Mouse (Mus musculus): ENCODE results near the gene Fdx1l. TPM values are rescaled to one million over a fixed set of nuclear protein-coding genes. Genes with fewer than 3 reads are reported as not detected.

The Fdx1l gene
- total and polyA plus RNA-seq, 3 experiments: 247 to 361 (median 305) TPM

DNA sequence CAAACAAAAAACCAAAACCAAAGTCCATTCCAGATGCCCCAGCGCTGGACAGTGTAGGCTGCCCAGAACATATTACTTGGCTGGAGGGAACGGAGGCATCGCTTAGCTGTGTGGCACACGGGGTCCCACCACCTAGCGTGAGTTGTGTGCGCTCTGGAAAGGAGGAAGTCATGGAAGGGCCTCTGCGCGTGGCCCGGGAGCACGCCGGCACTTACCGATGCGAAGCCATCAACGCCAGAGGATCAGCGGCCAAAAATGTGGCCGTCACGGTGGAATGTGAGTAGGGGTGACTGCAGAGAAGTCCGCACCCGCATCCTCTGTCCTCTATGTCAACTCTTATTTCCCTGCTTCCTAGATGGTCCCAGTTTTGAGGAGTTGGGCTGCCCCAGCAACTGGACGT is 37.3 kb downstream of the Fdx1l start:
- H3K9me3 ChIP-seq (replicated peaks; ENCODE audit: insufficient read depth, low read length): no peaks in the 10 kb centered on the region
- TF ChIP-seq BHLHE40 (IDR thresholded peaks at IDR 0.05; ENCODE audit: borderline replicate concordance, low read depth, low read length): no peak
- no peak for TF ChIP-seq MYC (IDR thresholded peaks at IDR 0.05; ENCODE audit: low read depth, low read length)
- TF ChIP-seq USF1 (IDR thresholded peaks at IDR 0.05; ENCODE audit: low read depth, low read length): no peak
- no peak for TF ChIP-seq ZNF384 (IDR thresholded peaks at IDR 0.05; ENCODE audit: low read depth, low read length)
- TF ChIP-seq SIN3A (IDR thresholded peaks at IDR 0.05; ENCODE audit: low read length): no peak
- no peak for TF ChIP-seq UBTF (IDR thresholded peaks at IDR 0.05; ENCODE audit: borderline replicate concordance, insufficient read depth, low read depth, low read length)
- TF ChIP-seq USF2 (IDR thresholded peaks at IDR 0.05; ENCODE audit: borderline replicate concordance in 1 of 2, insufficient read depth in 1 of 2, low read depth in 1 of 2, low read length in 2 of 2): no peak
- H3K4me1 ChIP-seq (ENCODE audit: control insufficient read depth in 1 of 2, insufficient read depth in 2 of 2, low read length in 2 of 2): peaks cover 13 to 34% of the 10 kb centered on the region in 2 experiments
- peaks cover 9% of the 10 kb centered on the region for H3K79me2 ChIP-seq (ENCODE audit: control insufficient read depth, insufficient read depth, low read length, poor library complexity)
- no peaks in the 10 kb centered on the region for H3K27me3 ChIP-seq (ENCODE audit: control insufficient read depth in 1 of 2, insufficient read depth in 2 of 2, low read length in 2 of 2)
- H3K4me3 ChIP-seq (ENCODE audit: control insufficient read depth in 1 of 2, insufficient read depth in 1 of 2, low read depth in 2 of 2, low read length in 2 of 2): no peak overlapping the region
- DNase-seq (ENCODE audit: low read depth, low spot score): no peak
- H3K27ac ChIP-seq (ENCODE audit: control insufficient read depth, low read depth, low read length): no peak overlapping the region
- peaks cover 0 to 19% of the 10 kb centered on the region in 2 experiments; a peak in 2 of 4 replicates for H3K36me3 ChIP-seq (ENCODE audit: control insufficient read depth in 1 of 2, insufficient read depth in 2 of 2, low read length in 2 of 2)
- no peak overlapping the region for H3K9ac ChIP-seq (ENCODE audit: control insufficient read depth, low read depth, low read length, poor library complexity, severe bottlenecking)

DNA sequence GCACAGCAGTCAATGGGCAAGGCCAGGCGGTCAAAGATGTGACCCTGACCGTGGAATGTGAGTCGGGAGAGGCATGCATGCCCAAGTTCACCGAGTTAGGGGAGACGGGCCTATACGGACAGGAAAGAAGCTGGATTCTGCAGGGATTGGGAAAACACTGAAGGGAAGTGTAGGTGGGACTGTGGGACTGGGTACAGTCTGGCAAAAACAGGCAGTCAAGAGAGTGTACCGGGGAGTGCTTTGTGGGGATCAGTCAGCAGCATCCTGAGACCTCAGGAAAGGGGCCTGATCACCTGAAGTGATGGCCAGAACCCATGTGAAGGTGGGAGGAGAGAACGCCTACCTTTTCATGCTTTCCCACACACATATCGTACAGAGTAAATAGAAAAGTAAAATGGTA is 37.8 kb downstream of the Fdx1l start:
- no peak for DNase-seq (ENCODE audit: low read depth, low spot score)
- Histone ChIP-seq H3K27me3 (ENCODE audit: control insufficient read depth in 1 of 2, insufficient read depth in 2 of 2, low read length in 2 of 2) (no peaks in the 10 kb centered on the region), H3K4me1 (ENCODE audit: control insufficient read depth in 1 of 2, insufficient read depth in 2 of 2, low read length in 2 of 2) (peaks cover 9 to 29% of the 10 kb centered on the region in 2 experiments), H3K4me3 (ENCODE audit: control insufficient read depth in 1 of 2, insufficient read depth in 1 of 2, low read depth in 2 of 2, low read length in 2 of 2) (no peak overlapping the region), H3K27ac (ENCODE audit: control insufficient read depth, low read depth, low read length) (no peak overlapping the region), H3K9ac (ENCODE audit: control insufficient read depth, low read depth, low read length, poor library complexity, severe bottlenecking) (no peak overlapping the region), H3K36me3 (ENCODE audit: control insufficient read depth in 1 of 2, insufficient read depth in 2 of 2, low read length in 2 of 2) (peaks cover 0 to 13% of the 10 kb centered on the region in 2 experiments; a peak in 2 of 4 replicates), H3K79me2 (ENCODE audit: control insufficient read depth, insufficient read depth, low read length, poor library complexity) (peaks cover 11% of the 10 kb centered on the region), H3K9me3 (replicated peaks; ENCODE audit: insufficient read depth, low read length) (no peaks in the 10 kb centered on the region)
- TF ChIP-seq USF2 (IDR thresholded peaks at IDR 0.05; ENCODE audit: borderline replicate concordance in 1 of 2, insufficient read depth in 1 of 2, low read depth in 1 of 2, low read length in 2 of 2) (no peak), GABPA (IDR thresholded peaks at IDR 0.05; ENCODE audit: low read depth, low read length) (no peak), ZKSCAN1 (IDR thresholded peaks at IDR 0.05; ENCODE audit: low read depth, low read length) (no peak), BHLHE40 (IDR thresholded peaks at IDR 0.05; ENCODE audit: borderline replicate concordance, low read depth, low read length) (no peak), TCF12 (IDR thresholded peaks at IDR 0.05; ENCODE audit: low read depth, low read length) (no peak), SIN3A (IDR thresholded peaks at IDR 0.05; ENCODE audit: low read length) (no peak), POLR2AphosphoS5 (IDR thresholded peaks at IDR 0.05; ENCODE audit: borderline replicate concordance, low read depth, low read length) (no peak), CTCF (IDR thresholded peaks at IDR 0.05 in 2 of 3, conservative IDR thresholded peaks at IDR 0.05 in 1 of 3; ENCODE audit: control insufficient read depth in 1 of 3, insufficient read depth in 1 of 3, low read depth in 2 of 3, low read length in 3 of 3, poor library complexity in 1 of 3, severe bottlenecking in 1 of 3) (no peak), GATA1 (IDR thresholded peaks at IDR 0.05; ENCODE audit: low read depth, low read length) (no peak), CHD1 (IDR thresholded peaks at IDR 0.05; ENCODE audit: low read depth, low read length) (no peak), TBP (IDR thresholded peaks at IDR 0.05; ENCODE audit: low read depth, low read length) (no peak)

Measured in MEL (cell line).